Comparison of ENCODE assay signal across 8 mouse cellular contexts in the genomic region with DNA sequence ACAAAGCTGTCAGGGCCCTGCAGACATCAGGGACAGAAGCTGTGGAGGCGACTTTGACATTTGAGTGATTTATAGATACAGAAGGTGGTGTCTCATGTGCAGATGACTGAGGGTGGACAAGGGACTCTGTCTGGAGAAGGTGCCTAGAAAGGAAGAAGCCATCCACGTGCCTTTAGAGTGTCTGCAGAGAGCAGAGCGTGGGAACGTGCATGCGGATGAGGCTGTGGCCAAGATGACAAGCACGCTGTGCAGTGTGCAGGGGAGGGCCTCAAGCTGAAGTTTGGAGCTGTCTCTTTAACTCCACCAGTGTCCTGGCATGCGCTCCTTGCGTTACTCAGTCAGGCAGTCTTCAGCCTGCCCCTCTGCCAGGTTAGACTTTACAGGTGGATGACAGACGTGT. TPM values are rescaled to one million over a fixed set of nuclear protein-coding genes. Genes with fewer than 3 reads are reported as not detected.
A peak's percentile ranks its signal among the peaks of the same experiment; 100 is the strongest.
DNase-seq lines count a peak whose midpoint lies in the region; ATAC-seq and TF ChIP-seq lines count a peak whose summit lies in the region.

No protein-coding gene starts in this region.

- peak overlapping the region; percentile 8; the same call in 1 of the 2 replicates for H3K4me3 ChIP-seq in cortical plate, adult 2 months (ENCODE audit: insufficient read depth, low read length)
- H3K4me3 ChIP-seq in intestine, embryonic 15.5 days (replicated peaks): no peak overlapping the region
- 0 out of 2 replicates have a peak overlapping the region, but pooled peaks have one; percentile 4 for H3K4me3 ChIP-seq in midbrain, embryonic 14.5 days (replicated peaks; ENCODE audit: low read depth, low read length)
- H3K4me3 ChIP-seq in heart, adult 2 months: no peak overlapping the region

- no peak overlapping the region for H3K27ac ChIP-seq in cortical plate, adult 2 months (ENCODE audit: insufficient read depth, low read length)
- H3K27ac ChIP-seq in intestine, embryonic 15.5 days: 0 out of 2 replicates have a peak overlapping the region, but pooled peaks have one; percentile 9
- H3K27ac ChIP-seq in midbrain, embryonic 14.5 days (replicated peaks; ENCODE audit: low read depth, low read length): peak overlapping the region; percentile 70
- no peak overlapping the region for H3K27ac ChIP-seq in heart, adult 2 months

- peak; percentile 54 for ATAC-seq in intestine, embryonic 15.5 days
- no peak; the same call in 1 of the 2 replicates for ATAC-seq in midbrain, embryonic 14.5 days (ENCODE audit: low FRiP score, low TSS enrichment)

- H3K79me2 ChIP-seq in heart, adult 2 months (replicated peaks; ENCODE audit: control insufficient read depth, insufficient read depth, low read length): no peaks in the 10 kb centered on the region

- no peak for TF ChIP-seq EP300 in heart, adult 2 months (IDR thresholded peaks at IDR 0.05; ENCODE audit: insufficient read depth, low read depth, low read length)

- DNase-seq in CD4-positive, CD25-positive, alpha-beta regulatory T cell, adult 2 months (ENCODE audit: low read depth, low spot score): peak; percentile 44
- DNase-seq in midbrain, embryonic 14.5 days: no peak
- DNase-seq in urinary bladder, postnatal 36 days (ENCODE audit: low spot score in 2 of 2): no peak
- no peak for DNase-seq in testis, postnatal 14 days (ENCODE audit: low spot score)
- DNase-seq in heart, adult 2 months: no peak
- no peak for DNase-seq in yolk sac, embryonic 10.5 days (ENCODE audit: low spot score)

- 49% methylated on average over 9 of the region's 9 CpGs for WGBS in intestine, embryonic 15.5 days
- 80% methylated on average over 9 of the region's 9 CpGs for WGBS in midbrain, embryonic 14.5 days
- WGBS in heart, adult 2 months: 67% methylated on average over 9 of the region's 9 CpGs

- 0 out of 2 replicates have a peak overlapping the region, but pooled peaks have one; percentile 2 for H3K4me2 ChIP-seq in intestine, embryonic 15.5 days (replicated peaks)
- H3K4me2 ChIP-seq in midbrain, embryonic 14.5 days (ENCODE audit: low read length): peak overlapping the region; percentile 43

- no peak overlapping the region for H3K9ac ChIP-seq in intestine, embryonic 15.5 days
- H3K9ac ChIP-seq in midbrain, embryonic 14.5 days (replicated peaks; ENCODE audit: low read length): peak overlapping the region; percentile 14; the same call in 1 of the 2 replicates
- H3K9ac ChIP-seq in heart, adult 2 months (ENCODE audit: low read depth, low read length): no peak overlapping the region

- intact Hi-C loops in heart, adult 2 months (cut with DNase I): no loop called here

- peaks cover 14% of the 10 kb centered on the region for H3K4me1 ChIP-seq in cortical plate, adult 2 months (ENCODE audit: control insufficient read depth, insufficient read depth, low read length)
- H3K4me1 ChIP-seq in intestine, embryonic 15.5 days (replicated peaks): peaks cover 38% of the 10 kb centered on the region
- peaks cover 31% of the 10 kb centered on the region for H3K4me1 ChIP-seq in midbrain, embryonic 14.5 days (ENCODE audit: control insufficient read depth, insufficient read depth, low read length)
- peaks cover 2% of the 10 kb centered on the region; the same call in 1 of the 2 replicates for H3K4me1 ChIP-seq in heart, adult 2 months (ENCODE audit: control insufficient read depth, insufficient read depth, low read length)

- no peaks in the 10 kb centered on the region for H3K36me3 ChIP-seq in intestine, embryonic 15.5 days
- no peaks in the 10 kb centered on the region for H3K36me3 ChIP-seq in midbrain, embryonic 14.5 days (ENCODE audit: control insufficient read depth, insufficient read depth, low read length)
- H3K36me3 ChIP-seq in heart, adult 2 months (ENCODE audit: control insufficient read depth, insufficient read depth, low read length): no peaks in the 10 kb centered on the region

- TF ChIP-seq POLR2A in cortical plate, adult 2 months (IDR thresholded peaks at IDR 0.05; ENCODE audit: extremely low read depth, insufficient read depth, low read length): no peak
- no peak for TF ChIP-seq POLR2A in heart, adult 2 months (IDR thresholded peaks at IDR 0.05; ENCODE audit: insufficient read depth, low read depth, low read length)

- H3K27me3 ChIP-seq in intestine, embryonic 15.5 days (replicated peaks): no peaks in the 10 kb centered on the region
- H3K27me3 ChIP-seq in midbrain, embryonic 14.5 days (ENCODE audit: control insufficient read depth, insufficient read depth, low read length): no peaks in the 10 kb centered on the region
- H3K27me3 ChIP-seq in heart, adult 2 months (ENCODE audit: control insufficient read depth, insufficient read depth, low read length): no peaks in the 10 kb centered on the region

- no peaks in the 10 kb centered on the region for H3K9me3 ChIP-seq in intestine, embryonic 15.5 days
- 0 out of 2 replicates have a peak, but pooled peaks cover 3% of the 10 kb centered on the region for H3K9me3 ChIP-seq in midbrain, embryonic 14.5 days (ENCODE audit: control insufficient read depth, low read length)

- TF ChIP-seq CTCF in cortical plate, adult 2 months (IDR thresholded peaks at IDR 0.05; ENCODE audit: extremely low read depth, insufficient read depth, low read length): no peak
- TF ChIP-seq CTCF in heart, adult 2 months (IDR thresholded peaks at IDR 0.05): no peak

RNA-seq across cellular contexts. Expression of gene Phc2, which starts 34.5 kb away (rescaled TPM):
- 88.5 and 92.4 TPM in 2 replicates for polyA plus RNA-seq in cortical plate, adult 2 months (2012; rRNA removed)
- polyA plus RNA-seq in intestine, embryonic 15.5 days (2015; fragmentation: Nextera tagmentation; extraction: Ambion mirVana): 39.2 and 42.3 TPM in 2 replicates
- polyA plus RNA-seq in midbrain, embryonic 14.5 days (2014; fragmentation: Nextera tagmentation; extraction: Ambion mirVana): 48.4 and 54.2 TPM in 2 replicates
- total RNA-seq in heart, adult 2 months (2021): 10 to 100 TPM; 34.3 to 46.3 TPM
- 39.7 and 44.5 TPM in 2 replicates for polyA plus RNA-seq in heart, adult 2 months (2012; rRNA removed)

Comparison
In these comparisons a context has a peak if more than half of its experiments do, and no peak if none do; other contexts are left out.
1. H3K27ac ChIP-seq: peak in intestine, embryonic 15.5 days (single experiment) and midbrain, embryonic 14.5 days (single experiment); none in cortical plate, adult 2 months (single experiment) and heart, adult 2 months (single experiment).
2. H3K4me3 ChIP-seq: peak in cortical plate, adult 2 months (single experiment) and midbrain, embryonic 14.5 days (single experiment); none in intestine, embryonic 15.5 days (single experiment) and heart, adult 2 months (single experiment).